Mouse (Mus musculus) lung, postnatal 10 days (tissue): Measurements from ENCODE around the gene Obox1.
"Not testable (repeated sequence)": the region's sequence is repeated elsewhere in the genome, so short reads cannot be mapped to it uniquely, and the experiment has no call there.

Source experiments
- DNase-seq: peaks from one replicate; pipeline ENCODE4 v3.0.0; 2021

Obox1 gene

GRCm38 (mm10) chr7:15388421-15388998 lies at the start of gene Obox1, which contains the start of gene Obox2:
TSS of gene Obox1 (plus strand) at chr7:15388948.
TSS of gene Obox2 (plus strand) at chr7:15388721.
- DNase-seq, result not testable (repeated sequence)

- DNase-seq, result not testable (repeated sequence)
These were observed 10.6 kb downstream of the Obox1 start for GRCm38 (mm10) chr7:15399147-15399874.

- DNase-seq, result not testable (repeated sequence)
These were observed 18.1 kb downstream of the Obox1 start for GRCm38 (mm10) chr7:15406816-15407215.

GRCm38 (mm10) chr7:15418046-15418445 lies 29.3 kb downstream of the Obox1 start:
- not testable (repeated sequence) for DNase-seq

- DNase-seq, result not testable (repeated sequence)
These were observed 36.8 kb downstream of the Obox1 start for GRCm38 (mm10) chr7:15425537-15425936.

GRCm38 (mm10) chr7:15509411-15509810 lies 120.7 kb downstream of the Obox1 start:
- not testable (repeated sequence) for DNase-seq
